Mouse (Mus musculus) ES-E14 (cell line): ENCODE results near the gene Dna2.

Source experiments
- CHD2 ChIP-seq: IDR thresholded peaks from 2 replicates; pipeline ENCODE4 v1.6.1; 2014; ENCODE audit warnings: mild to moderate bottlenecking, low read depth, low read length, inconsistent platforms
- HCFC1 ChIP-seq: IDR thresholded peaks from 2 replicates; pipeline ENCODE4 v1.6.1; 2012; ENCODE audit warnings: low read length, inconsistent platforms, borderline replicate concordance; ENCODE audit not compliant: insufficient read depth
- ZC3H11A ChIP-seq: IDR thresholded peaks from 2 replicates; pipeline ENCODE4 v1.6.1; 2012; ENCODE audit warnings: low read depth, mild to moderate bottlenecking, inconsistent platforms, low read length, borderline replicate concordance
- ZNF384 ChIP-seq: IDR thresholded peaks from 2 replicates; pipeline ENCODE4 v1.6.1; 2012; ENCODE audit warnings: low read depth, low read length, inconsistent platforms

DNA sequence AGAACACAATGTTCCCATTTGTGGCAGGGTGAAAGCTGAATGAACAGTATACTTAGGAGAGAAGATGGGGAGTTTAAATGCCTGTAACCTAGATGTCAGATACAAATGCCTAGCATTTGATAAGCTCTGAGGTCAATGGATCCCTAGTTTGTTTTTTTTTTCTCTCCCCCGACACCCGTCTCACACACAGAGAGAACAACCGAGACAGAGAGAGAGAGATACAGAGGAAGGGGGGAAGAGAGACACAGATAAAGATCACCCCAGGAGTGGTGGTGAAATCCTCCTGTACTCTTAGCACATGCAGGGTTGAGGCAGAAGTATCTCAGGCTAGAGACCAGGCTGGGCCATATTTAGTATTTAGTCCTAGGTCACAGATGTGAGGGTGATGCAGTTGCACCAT is 27.8 kb upstream of the Dna2 start:
- TF ChIP-seq HCFC1 (no peak), ZNF384 (no peak), ZC3H11A (no peak), CHD2 (no peak)
